Mouse (Mus musculus) ovary, adult 18-20 months (tissue): ENCODE results near the gene Olfr548-ps1.
"Not testable (repeated sequence)": the region's sequence is repeated elsewhere in the genome, so short reads cannot be mapped to it uniquely, and the experiment has no call there.

Source experiments
- DNase-seq: peaks from one replicate; pipeline ENCODE4 v3.0.0; 2022; ENCODE audit warnings: low spot score, mixed read lengths

Gene Olfr548-ps1

DNA sequence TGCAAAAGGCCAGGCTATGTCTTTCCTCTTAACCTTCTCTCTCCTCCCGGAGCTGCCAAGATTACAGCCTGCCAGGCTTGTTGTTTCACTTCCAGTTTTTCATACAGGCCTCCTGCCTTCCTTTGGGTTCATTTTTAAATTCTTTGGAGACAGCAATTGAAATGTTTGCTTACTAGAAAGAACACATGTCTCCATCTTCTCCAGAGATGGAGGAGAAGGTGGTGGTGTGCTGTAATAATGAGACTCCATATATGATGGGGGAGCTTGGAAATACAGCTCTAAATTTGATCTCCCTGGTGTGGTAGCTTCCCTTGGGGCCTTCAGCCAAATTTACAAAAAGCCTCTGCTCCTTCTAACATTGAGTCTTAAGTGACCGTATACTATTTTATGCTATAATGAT, at the start of gene Olfr548-ps1:
Olfr548-ps1 (plus strand) TSS at position 301 of the 400 bp plus-strand sequence.
- DNase-seq, result no peak

DNA sequence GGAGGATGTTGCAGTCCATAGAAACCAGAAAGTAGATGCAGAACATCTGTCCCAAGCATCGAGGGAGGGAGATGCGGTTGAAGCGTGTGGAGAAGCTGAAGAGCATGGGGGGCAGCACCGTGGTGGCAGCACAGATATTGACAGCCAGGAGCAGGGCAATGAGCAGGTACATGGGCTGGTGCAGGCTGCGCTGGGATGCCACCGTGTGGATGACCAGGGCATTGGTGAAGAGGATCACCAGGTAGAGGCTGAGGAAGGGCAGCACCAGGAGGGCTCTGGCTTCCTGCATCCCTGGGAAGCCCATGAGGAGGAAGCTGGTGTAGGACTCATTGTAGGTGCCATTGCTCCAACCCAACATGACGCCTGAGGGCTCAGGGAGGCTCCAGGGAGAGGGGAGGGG, 46.3 kb upstream of the Olfr548-ps1 start:
- not testable (repeated sequence) for DNase-seq

DNA sequence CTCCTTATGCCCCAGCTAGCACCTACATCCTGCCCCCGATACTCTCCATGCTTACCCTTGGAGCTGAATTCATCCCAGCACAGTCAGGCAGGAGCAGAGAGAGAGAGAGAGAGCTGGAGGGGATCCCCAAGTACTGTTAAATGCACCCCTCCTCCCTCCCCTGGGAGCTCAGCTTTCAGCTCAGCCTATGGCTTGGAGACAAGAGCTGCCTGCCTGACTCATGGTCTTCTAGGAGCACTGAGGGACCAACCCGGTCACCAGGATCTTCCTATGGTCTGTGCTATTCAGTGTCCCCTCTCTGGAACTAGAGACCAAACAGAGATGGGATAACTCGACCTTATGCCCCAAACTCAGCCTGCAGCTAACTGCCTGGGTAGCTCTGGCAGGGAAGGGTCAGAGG, 41.2 kb upstream of the Olfr548-ps1 start, which contains the start of gene Olfr545:
Olfr545 (minus strand) TSS at position 101 of the 400 bp plus-strand sequence.
- DNase-seq, result no peak

DNA sequence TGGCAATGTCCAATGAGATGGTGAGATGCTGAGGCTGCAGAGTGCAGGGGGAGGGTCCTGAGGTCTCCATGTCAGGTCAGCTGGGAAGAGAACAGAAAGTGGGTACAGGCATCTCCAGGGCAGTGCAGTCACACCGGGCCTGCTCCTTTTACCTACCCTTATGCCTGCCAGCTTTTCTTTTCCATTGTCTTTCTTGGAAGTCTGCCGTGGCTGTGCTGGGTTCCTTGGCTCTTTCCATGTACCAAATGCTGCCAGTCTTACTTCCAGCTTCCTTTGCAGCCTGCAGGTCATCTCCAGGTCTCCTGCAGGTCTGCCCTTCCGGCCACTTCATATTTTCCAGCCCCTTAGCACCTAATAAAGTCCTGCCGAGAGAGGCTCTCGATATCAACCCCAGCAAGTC, 38.7 kb upstream of the Olfr548-ps1 start:
- no peak for DNase-seq

DNA sequence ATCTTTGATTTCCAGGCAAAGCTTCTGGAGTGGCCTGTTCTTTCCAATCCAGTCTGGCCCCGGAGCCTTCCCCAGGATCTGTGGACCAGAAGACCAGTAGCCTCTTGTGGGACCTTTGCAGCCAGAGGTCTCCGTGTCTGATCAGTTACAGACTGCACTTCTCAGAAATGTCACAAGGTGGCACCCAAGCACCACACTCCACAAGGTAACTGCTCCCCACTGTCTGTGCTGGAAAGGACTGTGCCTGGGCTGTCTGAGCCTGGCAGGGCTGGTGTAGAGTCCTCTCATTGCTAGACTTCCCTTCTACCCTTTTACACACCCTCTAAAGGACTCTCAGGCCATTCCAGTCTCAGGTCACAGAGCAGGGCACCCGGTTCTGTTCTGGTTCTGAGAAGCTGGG, 33.8 kb upstream of the Olfr548-ps1 start:
- peak; percentile 23 for DNase-seq

DNA sequence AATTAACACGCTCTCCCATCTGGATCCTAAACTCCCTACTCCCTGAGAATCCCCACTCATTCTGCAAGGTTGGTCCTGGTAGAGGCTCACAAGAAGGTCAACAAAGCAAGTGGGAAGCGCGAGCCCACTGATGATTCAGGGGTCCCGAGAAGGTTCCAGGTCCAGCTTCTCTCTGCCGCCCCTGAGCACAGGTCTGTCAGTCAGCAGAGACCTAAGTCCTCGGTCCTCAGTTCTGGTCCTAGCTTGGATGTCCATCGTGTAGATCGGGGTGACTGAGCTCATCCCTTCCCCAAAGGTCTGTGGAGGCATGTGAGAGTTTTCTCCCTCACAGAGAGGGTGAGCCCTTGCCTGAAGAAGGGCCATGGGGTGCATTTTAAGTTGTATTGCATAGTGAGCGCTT, 32.6 kb upstream of the Olfr548-ps1 start:
- no peak for DNase-seq

DNA sequence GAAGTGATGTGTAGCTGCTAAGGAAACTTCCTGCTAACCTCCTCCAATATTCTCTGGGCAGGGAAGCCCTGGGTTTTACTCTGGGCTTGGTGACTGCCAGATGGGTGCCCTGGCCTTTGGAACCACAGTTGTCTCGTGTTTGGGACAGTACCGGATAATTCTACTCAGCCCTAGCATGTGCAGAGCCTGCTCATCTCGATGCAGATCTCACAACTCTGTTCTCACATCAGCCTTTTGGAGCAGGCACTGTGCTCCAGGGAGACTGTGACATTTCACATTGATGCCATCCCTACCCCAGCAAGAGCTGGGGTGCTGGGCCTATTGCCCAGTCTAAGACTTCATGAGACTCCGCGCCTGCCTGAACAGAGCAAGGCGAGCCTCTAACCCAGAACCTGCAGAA, 32.0 kb upstream of the Olfr548-ps1 start:
- DNase-seq, result no peak

DNA sequence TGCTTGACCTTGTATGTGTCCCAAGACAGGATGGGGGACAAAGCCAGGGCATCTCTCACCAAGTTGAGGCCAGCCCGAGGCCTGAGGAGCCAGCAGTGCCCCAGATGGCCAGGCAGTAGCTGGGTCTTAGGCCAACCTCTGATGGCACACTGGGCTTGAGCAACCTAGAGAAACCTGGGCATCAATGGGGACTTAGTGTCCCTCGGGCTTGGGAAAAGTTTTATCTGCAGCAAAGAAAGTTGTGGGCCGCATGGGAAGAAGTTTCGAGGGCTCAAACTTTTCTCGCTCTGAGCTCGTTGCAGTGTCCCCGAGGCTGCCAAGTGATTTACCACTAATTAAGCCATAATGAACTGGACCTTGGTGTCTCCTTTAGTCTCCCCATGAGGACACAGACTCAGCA, 31.0 kb upstream of the Olfr548-ps1 start:
- no peak for DNase-seq

DNA sequence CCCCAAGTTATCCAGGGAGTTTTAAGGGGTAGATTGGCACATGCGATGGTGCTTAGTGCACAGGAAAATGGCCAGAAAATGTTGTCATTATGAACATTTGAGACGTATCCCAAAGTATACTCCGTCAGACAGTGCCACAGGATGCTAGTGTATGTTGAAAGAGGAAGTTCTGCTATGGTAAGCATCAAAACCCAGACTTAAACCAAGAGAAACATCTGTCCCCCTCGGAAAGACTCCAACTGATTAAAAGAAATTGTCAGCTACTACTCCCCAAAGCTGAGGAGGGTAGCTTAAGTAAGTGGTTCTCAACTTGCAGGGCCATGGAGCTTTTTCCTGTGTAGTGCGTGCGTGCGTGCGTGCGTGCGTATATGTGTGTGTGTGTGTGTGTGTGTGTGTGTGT, 28.8 kb upstream of the Olfr548-ps1 start:
- DNase-seq, result no peak

DNA sequence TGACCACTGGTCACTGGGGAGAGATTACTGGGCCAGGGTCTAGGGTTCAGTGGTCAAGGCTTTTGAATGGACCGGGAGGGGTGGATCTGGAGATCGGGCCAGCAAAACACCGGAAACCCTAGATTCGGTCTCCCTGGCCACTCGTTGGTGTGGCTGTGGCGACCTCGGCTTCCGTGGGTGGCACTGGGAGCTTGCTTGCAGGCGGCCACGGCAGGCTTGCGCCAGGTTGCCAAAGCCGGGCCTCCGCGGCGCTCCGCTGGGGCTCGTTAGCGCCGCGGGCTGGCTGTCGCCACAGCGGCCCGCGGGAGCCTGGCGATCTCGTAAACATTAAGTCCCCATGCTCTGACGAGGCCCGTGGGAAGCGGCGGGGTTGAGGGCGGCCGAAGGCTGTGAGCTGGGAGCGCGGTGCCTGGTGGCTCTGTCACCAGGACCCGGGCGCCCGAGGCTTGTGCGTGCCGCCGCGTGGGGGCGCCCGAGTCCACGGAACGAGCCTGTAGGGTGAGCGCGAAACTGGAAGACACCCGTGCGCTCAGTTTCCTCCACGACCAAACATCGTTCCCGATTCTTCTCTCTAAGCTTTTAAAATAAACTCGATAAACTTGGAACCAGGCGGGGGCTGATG, 27.8 kb upstream of the Olfr548-ps1 start:
- DNase-seq, result peak; percentile 74

DNA sequence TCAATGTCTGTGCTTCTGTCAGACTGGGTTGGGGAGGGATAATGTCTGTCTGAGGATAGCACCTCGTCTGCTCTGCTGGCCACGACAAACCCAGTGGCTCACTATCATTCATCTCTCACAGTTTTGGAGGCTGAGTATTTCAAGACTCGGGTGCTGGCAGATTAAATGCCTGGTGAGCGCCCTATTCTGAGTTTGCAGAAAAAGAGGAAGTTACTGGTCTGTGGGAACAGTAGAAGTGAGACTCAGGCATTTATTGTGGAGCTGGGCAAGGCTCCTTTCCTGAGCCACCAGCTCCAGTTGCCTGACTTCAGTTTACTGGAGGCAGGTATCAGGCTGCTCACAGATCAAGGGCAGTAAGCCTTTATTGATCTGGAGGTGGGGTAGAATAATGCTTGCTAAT, 26.6 kb upstream of the Olfr548-ps1 start:
- no peak for DNase-seq

DNA sequence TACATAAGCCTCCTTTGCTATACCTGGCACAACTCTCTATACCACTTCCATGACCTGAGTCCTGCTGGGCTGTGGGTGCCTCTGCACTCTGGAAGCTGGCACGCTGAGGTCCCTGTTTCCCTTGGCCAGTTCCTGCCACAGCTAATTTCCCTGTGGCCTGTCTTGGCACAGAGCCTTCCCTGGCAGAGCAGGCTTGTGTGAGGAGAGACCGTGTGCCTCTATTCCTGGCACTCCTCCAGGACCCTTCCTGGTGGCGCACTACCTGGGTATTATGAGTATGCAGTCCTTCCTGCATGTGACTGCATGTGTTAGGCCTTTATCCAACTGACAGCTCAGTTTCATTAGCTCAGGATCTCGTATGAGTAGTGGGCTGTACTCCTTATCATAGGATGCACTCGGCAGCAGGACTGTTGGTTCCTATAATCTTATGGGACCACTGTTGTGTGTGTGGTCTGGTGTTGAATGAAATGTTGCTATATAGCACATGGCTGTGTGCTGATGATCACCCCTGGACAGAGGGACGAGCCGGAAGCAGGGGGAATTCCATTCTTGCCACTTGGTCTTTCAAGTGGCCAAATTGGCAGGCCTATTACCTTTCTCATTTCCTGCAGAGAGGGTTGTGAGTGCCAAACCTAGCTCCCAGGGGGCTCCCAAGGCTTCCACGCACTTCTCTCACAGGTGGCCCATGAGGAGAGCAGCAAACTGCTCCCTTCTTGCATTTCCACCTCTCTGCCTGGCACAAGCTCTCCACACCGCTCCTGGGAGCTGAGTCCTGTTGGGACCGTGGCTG, 24.2 kb upstream of the Olfr548-ps1 start:
- DNase-seq, result no peak

DNA sequence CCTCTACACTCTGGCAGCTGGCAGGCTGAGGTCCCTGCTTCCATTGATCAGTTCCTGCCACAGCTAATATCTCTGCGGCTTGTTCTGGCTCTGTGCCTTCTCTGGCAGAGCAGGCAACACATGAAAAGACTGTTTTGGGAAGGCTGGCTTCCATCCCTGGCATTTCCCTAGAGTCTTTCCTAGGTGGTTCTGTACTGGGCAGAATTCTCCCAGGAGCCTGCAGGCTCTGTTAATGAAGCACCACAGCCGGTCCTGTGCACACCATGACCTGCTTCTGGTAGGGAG, 23.7 kb upstream of the Olfr548-ps1 start:
- DNase-seq, result no peak

DNA sequence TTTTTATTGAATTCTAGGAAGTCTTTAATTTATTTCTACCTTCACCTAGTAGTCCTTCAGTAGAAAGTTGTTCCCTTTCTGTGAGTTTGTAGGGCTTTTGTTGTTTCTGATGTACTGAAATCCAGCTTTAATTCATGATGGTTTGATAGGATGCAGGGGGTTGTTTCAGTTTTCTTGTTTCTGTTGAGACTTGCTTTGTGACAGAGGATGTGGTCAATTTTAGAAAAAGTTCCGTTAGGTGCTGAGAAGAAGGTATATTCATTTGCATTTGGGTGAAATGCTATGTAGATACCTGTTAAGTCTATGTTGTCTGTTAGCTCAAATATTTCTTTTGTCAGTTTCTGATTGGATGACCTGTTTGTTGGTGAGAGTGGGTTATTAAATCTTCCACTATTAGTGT, 11.6 kb upstream of the Olfr548-ps1 start:
- DNase-seq, result no peak

DNA sequence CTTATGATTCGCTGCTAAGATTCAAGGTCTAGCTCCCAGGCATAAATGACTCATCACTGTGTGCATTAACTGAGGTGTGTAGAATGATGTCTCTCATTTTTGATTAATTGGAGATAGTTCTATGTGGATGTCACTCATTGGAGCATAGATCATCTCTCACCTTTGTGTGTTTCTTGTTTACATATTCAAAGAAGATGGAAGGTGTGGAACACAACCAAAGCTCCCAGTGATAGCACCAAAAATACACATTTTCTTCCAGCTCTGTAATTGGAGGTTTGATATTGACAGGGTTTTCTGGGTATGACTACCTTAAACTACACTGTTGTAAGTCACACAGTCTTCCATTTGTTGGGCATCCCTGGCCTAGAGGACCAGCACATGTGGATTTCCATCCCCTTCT, 6.2 kb upstream of the Olfr548-ps1 start, which contains the start of gene Olfr547:
Olfr547 (plus strand) TSS at position 301 of the 400 bp plus-strand sequence.
- DNase-seq, result no peak

DNA sequence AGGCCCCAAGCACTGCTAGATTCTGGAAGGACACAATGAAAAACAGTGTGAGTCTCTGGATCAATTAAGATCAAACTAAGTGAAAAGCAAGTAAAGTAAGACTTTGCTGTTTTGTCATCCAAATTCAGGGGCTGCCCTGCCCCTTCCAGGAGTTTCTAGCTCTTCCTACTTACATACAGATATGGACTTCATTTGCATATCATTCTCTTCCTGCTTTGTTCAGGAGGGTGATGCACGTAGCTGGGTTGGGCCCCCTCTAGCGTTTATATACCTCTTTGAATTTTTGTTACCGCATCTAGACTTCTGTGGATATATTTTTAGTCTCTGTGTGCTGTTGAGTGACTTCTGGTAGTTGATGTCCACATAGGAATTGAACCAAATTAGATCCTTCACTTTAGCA, 555 bp downstream of the Olfr548-ps1 start:
- no peak for DNase-seq

DNA sequence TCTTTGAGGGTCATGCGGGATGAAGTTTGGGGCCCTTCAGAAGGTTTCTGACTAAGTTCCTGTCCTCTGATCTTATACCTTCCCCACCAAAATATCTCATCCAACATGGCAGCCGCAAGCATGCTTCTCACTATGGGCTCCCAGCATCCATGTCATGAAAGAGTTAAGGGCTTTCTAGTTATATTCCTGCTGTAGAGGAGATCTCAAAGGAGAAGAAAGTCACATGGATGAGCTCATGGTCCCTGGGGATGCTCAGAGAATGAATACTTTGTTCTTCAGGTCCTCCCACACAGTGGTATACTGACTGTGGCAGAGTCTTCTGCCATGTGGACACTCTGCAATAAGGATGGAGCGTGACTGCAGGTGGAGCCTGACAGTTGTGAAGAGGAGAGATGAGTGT, 8.9 kb downstream of the Olfr548-ps1 start, which contains the start of gene Olfr549:
Olfr549 (plus strand) TSS at position 301 of the 400 bp plus-strand sequence.
- no peak for DNase-seq

DNA sequence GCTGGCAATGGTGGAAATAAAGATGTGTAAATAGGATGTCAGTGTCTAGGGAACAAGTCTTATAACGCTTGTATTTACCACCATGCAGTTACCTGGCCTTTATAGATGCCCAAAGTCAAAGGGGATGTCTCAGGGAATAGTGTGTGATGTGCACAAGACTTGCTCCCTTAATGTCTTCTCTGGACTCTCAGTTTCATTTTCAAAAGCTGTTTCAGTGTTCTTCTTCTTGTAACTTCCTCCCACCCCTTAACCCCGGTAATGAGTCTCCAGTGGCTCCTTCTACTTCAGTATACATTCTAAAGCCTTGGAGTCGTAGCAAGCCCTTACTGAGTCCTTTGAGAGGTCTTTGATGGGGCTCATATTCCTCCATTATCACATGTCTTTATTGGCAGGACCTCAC, 12.6 kb downstream of the Olfr548-ps1 start:
- DNase-seq, result no peak

DNA sequence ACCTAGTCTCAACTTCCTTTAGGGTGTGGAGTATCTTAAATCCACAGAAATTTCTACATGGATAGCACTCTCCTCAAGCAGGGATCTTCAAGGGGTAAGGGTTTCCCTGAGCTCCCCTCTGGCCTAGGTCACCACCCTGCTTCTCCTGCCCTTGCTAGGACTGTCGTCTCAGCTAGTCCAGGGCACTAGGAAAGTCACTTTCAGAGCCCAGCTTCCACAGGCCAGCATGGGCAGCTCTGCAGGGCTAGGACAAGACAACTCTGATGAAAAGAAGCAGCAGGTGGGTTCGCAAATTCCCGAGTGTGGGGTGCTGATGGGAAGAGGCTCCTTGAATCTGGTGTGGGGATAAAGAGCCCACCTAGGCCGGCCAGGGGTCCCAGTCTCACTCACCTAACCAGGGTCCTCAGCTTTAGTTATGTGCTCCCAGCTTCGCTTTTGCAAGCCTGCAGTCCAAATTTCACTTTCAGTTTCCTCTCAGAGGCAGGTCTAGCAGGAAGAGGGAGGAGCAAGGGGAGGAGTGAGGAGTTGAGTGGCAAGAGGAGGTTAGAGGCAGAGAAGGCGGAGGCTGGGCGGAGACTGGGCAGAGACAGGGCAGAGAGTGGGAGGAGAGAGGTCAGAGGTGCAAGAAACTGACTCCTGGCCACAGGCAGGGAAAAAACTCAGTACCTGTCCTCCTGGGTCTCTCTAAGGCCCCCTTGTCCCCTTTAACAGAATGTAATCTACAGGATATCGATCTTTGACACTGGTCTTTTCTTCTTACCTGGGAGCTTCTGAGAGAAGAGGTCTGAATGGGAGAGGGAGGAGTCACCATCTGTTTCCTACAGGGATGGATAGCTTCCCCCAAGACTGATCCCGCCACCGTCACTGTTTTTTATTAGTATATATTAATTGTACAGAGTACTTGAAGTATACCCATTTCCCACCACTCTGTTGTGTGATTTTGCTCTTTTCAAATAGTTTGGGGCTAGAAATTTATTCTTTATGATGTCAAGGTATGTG, 24.6 kb downstream of the Olfr548-ps1 start, which contains the start of gene Trim21:
Trim21 (minus strand) TSS at position 488 of the 999 bp plus-strand sequence.
- DNase-seq, result peak; percentile 83

DNA sequence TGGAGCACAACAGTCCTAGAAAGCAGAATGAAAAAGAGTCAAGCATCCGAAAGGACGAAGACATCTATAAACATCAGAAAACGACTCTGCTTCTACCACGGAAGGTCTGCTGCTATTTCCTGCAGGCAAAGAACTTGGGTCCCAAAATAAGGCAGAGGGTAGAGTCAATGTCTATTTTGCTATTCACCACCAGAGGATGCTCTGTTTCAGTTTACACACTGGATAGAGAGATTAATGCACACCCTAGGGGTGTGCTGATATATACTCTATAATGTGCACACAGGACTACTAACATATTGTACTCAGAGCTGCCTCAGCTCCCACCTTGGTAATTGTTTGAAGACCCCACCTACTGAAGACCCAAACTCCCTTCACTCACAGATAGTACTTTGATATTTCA, 25.5 kb downstream of the Olfr548-ps1 start:
- DNase-seq, result no peak

DNA sequence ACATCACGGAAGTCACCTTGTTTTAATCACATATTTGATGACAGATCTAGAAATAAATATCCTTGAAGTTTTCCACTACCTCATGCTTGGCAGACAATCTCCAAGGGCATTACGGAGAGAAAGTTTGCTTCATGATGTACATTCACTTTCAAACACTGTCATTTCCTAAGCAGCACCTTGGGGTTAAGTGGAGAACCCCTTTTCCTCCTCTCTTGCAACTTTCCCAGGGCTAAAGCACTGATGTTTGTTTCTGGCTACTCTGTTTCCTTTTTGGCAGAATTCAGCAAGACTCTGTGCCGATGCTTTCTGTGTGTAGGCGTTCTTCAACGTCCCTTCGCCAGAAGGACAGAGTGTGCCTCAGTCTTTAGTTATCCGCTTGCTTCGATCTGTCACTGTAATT, 30.4 kb downstream of the Olfr548-ps1 start, which contains the start of gene Olfr550:
Olfr550 (plus strand) TSS at position 301 of the 400 bp plus-strand sequence.
- DNase-seq, result no peak

DNA sequence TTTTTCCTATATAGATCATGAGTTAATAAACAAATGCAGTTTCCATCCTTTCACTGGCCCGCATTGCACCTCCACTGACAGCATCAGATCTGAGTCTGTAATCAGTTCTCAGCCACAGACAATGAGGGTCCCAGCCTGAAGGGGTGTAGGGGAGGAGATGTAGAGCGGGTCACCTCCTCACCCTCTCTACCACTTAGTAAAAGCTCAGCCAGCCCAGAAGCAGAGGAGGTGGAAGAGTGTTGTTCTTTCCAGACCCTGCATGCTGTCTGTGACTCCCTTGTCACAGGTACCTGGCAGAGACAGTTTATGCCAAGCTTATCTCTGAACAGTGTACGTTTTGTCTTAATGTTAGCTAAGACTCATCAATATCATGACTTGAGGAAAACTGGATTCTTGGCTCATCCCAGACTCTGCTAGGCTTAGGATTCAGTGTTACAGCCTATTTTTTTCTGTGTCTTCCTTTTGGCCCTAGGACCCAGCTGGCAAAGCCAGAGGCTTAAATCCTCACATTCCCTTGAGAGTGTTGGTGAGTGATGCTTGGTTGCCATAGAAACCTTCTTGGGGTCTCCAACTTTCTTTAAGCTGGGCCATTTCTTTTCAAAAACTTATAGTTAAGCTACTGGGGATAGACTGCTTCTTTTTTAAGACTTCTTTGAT, 32.6 kb downstream of the Olfr548-ps1 start:
- DNase-seq, result no peak
